In genomic region chr4:139058029-139058428, GRCm38 (mm10) we compare ENCODE assay signal across 13 mouse cellular contexts.
DNase-seq lines count a peak whose midpoint lies in the region.
"Had no signal": no experiment of that assay in that cellular context is flagged by ENCODE, and none has a peak within 500 bp of the region (broad histone marks: within the 10 kb centered on the region; RNA-seq: fewer than 3 reads in every experiment).

No protein-coding gene starts in this region.

- peak; percentile 53 to 70 for DNase-seq in cerebellum, postnatal 10 days
- no peak for DNase-seq in cerebellum, adult 11 months
- DNase-seq: adrenal gland, adult 2 months; adrenal gland, adult 8-10 months; adrenal gland, postnatal 10 days; adrenal gland, postnatal 14 days; adrenal gland, postnatal 25 days; adrenal gland, postnatal 36 days; B cell, adult 2 months; cerebellum, adult 11-12 months; cerebellum, adult 18-20 months; cerebellum, adult 2 months; cerebellum, adult 8-10 months had no signal
